Mouse (Mus musculus): ENCODE data around the gene Dnajc30.
"Not testable (repeated sequence)": the region's sequence is repeated elsewhere in the genome, so short reads cannot be mapped to it uniquely, and the experiment has no call there.

Dnajc30 gene

GRCm38 (mm10) chr5:135063629-135064381, at the start of gene Dnajc30:
Gene Dnajc30, plus strand, starts transcription at chr5:135064202.
- DNase-seq (ENCODE audit: low read depth in 1 of 2, low spot score in 2 of 2), result peak; percentile 87 to 95

GRCm38 (mm10) chr5:135015497-135015896, 48.5 kb upstream of the Dnajc30 start:
- DNase-seq (ENCODE audit: low read depth in 1 of 2, low spot score in 2 of 2), result peak in 1 of 2 experiments; percentile 68

- no peak for DNase-seq (ENCODE audit: low read depth in 1 of 2, low spot score in 2 of 2)
These were observed 47.7 kb upstream of the Dnajc30 start for GRCm38 (mm10) chr5:135016224-135016759.

GRCm38 (mm10) chr5:135021814-135022213, 42.2 kb upstream of the Dnajc30 start:
- no peak for DNase-seq (ENCODE audit: low read depth in 1 of 2, low spot score in 2 of 2)

- DNase-seq (ENCODE audit: low read depth in 1 of 2, low spot score in 2 of 2), result no peak
These were observed 40.4 kb upstream of the Dnajc30 start, which contains the start of gene Stx1a for GRCm38 (mm10) chr5:135023344-135024173. Gene Stx1a, plus strand, starts transcription at chr5:135023482.

- DNase-seq (ENCODE audit: low read depth in 1 of 2, low spot score in 2 of 2), result no peak
These were observed 39.3 kb upstream of the Dnajc30 start for GRCm38 (mm10) chr5:135024665-135025224.

GRCm38 (mm10) chr5:135025899-135026298, 38.1 kb upstream of the Dnajc30 start:
- no peak for DNase-seq (ENCODE audit: low read depth in 1 of 2, low spot score in 2 of 2)

GRCm38 (mm10) chr5:135029007-135029854, 34.8 kb upstream of the Dnajc30 start:
- no peak for DNase-seq (ENCODE audit: low read depth in 1 of 2, low spot score in 2 of 2)

GRCm38 (mm10) chr5:135032581-135032980, 31.4 kb upstream of the Dnajc30 start:
- DNase-seq (ENCODE audit: low read depth in 1 of 2, low spot score in 2 of 2), result no peak

GRCm38 (mm10) chr5:135034593-135034992, 29.4 kb upstream of the Dnajc30 start:
- DNase-seq (ENCODE audit: low read depth in 1 of 2, low spot score in 2 of 2), result no peak

- no peak for DNase-seq (ENCODE audit: low read depth in 1 of 2, low spot score in 2 of 2)
These were observed 28.2 kb upstream of the Dnajc30 start for GRCm38 (mm10) chr5:135035608-135036359.

GRCm38 (mm10) chr5:135037946-135038345, 26.1 kb upstream of the Dnajc30 start:
- no peak for DNase-seq (ENCODE audit: low read depth in 1 of 2, low spot score in 2 of 2)

GRCm38 (mm10) chr5:135039541-135039940, 24.5 kb upstream of the Dnajc30 start:
- no peak for DNase-seq (ENCODE audit: low read depth in 1 of 2, low spot score in 2 of 2)

GRCm38 (mm10) chr5:135040059-135040458, 23.9 kb upstream of the Dnajc30 start:
- no peak for DNase-seq (ENCODE audit: low read depth in 1 of 2, low spot score in 2 of 2)

- DNase-seq (ENCODE audit: low read depth in 1 of 2, low spot score in 2 of 2), result no peak
These were observed 23.2 kb upstream of the Dnajc30 start for GRCm38 (mm10) chr5:135040777-135041176.

- DNase-seq (ENCODE audit: low read depth in 1 of 2, low spot score in 2 of 2), result no peak
These were observed 21.8 kb upstream of the Dnajc30 start for GRCm38 (mm10) chr5:135042105-135042788.

- no peak for DNase-seq (ENCODE audit: low read depth in 1 of 2, low spot score in 2 of 2)
These were observed 19.4 kb upstream of the Dnajc30 start for GRCm38 (mm10) chr5:135044575-135044974.

GRCm38 (mm10) chr5:135048539-135048938, 15.5 kb upstream of the Dnajc30 start:
- no peak for DNase-seq (ENCODE audit: low read depth in 1 of 2, low spot score in 2 of 2)

GRCm38 (mm10) chr5:135049268-135049667, 14.7 kb upstream of the Dnajc30 start:
- not testable (repeated sequence) for DNase-seq (ENCODE audit: low read depth in 1 of 2, low spot score in 2 of 2)
